Mouse (Mus musculus) spleen, embryonic (tissue): ENCODE data around the gene Mrtfb.
"Not testable (repeated sequence)": the region's sequence is repeated elsewhere in the genome, so short reads cannot be mapped to it uniquely, and the experiment has no call there.

Source experiments
- CTCF ChIA-PET: fragments of 350-600 bp; sonication (Branson Sonifier 250); formaldehyde crosslinking; loops from one replicate; lab custom pipeline; 2022; lab: Charles Lee

The Mrtfb gene

DNA sequence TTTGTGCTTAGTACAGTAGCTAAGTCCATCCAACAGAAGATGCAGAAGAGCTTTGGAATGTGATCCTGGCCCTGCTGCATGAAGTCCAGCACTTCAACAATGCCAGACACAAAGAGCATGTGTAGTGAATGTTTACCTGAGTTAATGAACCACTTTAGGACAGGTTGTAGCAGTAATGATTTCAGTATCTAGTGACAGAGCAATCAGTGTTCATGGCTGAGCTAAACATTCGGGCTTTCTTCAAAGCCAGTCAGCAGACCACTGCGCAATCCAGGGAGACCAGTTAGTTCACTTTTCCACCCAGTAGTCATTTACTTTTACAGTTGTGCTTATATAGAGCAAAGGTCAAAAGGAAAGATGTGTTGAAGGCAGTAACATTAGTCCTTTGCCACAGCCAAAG lies 20.0 kb downstream of the Mrtfb start:
- CTCF ChIA-PET, result no interaction called here

DNA sequence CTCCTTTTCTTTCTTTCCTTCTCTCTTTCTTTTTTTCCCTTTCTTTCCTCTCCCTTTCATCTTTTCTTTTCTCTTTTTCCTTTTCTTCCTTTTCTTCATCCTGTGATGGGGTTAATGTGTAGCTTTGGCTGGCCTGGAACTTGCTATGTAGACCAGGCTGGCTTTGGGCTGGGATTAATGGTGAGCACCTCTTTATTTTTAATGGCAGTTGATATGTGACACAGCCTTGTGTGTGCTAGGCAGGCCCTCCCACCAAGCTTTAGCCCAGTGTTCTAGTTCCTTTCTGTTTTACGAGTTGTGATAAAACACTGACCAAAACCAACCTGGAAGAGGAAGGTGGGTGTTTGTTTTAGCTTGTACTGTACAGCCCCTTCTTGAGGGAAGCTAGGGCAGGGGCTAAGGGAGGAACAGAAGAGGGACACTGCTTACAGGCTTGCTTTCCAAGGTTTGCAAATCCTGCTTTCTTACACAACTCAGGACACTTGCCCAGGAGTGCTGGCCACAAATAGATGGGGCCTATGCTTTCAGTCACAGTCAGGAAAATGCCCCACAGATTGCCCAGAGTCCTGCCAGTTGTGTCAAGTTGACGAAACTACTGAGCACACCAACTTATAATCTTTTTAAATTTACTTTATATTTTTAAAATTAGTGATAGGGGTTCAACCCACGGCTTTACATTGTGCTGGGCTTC lies 20.6 kb downstream of the Mrtfb start:
- CTCF ChIA-PET, result no interaction called here

DNA sequence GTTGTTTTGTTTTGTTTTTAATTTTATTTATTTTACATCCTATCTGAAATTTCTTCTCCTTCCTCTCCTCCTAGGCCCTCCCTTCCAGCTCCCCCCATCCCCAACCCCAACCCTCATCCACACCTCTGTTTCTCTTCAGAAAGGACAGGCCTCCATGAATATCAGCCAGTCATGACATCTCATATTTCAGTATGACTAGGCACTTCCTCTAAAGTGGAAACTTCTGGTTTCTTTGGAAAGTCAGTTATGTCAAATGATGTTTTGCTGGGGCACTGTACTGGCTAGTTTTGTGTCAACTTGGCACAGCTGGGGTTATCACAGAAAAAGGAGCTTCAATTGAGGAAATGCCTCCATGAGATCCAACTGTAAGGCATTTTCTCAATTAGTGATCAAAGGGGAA lies 30.1 kb downstream of the Mrtfb start:
- CTCF ChIA-PET, result not testable (repeated sequence)

DNA sequence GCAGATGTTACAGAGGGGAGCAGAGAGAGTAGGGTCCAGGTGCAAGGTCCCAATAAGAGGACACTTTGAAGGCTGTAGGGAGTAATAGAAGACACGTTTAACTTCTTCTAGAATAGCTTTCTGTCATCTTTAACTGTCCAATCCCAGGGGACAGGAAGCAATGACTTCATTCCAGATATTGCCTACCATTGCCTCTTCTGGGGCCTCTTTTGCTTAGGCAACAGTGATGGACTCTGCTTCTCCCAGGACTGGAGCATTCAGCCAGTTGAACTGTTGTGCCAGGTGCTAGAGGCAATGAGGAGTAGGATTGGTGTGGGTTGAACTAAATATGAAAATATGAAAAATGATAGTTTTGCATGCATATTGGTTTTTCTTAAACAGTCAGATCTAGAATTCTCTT lies 41.6 kb downstream of the Mrtfb start:
- CTCF ChIA-PET, result no interaction called here

DNA sequence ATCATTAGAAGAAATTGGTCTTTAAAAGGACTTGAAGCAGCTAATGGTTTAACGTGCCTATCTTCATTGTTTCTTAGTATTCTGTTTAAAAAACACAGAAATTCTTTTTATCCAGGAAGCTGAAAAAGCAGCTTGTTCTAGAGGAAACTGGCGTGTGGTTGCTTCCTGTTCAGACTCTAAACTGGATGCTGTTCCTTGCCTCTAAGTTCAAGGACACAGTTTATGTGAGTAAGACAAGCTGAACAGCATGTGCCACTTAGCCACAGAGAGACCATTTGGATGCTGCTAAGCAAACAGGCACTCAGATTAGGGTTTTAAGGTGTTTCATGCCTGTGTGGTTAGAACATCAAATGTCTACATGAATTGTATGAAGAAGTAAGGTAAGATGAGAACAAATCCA lies 42.7 kb downstream of the Mrtfb start:
- CTCF ChIA-PET, result no interaction called here

DNA sequence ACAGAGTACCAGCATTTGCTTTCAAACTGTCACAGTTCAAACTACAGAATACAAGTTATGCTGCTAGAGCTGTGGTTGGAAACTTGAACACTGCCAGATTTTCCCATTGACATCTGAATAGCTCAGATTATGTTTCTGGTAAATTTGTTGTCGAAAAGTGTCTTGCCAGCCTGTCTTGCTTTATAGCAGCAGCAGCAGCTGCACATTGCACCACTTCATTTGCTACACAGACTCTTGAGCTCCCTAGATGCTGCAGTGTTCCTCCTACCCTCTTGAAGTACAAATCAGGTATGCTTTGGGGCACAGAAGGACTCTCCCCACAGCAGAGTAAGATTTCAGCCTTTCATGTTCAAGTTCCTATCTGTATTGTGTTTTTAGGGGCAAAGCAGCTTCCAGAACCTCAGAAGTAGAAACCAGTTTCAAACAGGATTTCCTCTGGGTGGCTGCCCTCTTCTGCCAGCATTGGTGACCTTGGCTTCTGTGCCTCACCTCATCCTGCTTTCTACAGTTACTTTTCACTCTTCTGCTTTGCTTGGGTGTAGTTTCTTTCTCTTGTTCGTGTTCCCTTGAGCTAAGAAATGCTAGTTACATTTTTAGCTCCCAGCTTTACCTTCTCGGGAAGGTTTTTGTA lies 49.9 kb downstream of the Mrtfb start:
- CTCF ChIA-PET, result no interaction called here

DNA sequence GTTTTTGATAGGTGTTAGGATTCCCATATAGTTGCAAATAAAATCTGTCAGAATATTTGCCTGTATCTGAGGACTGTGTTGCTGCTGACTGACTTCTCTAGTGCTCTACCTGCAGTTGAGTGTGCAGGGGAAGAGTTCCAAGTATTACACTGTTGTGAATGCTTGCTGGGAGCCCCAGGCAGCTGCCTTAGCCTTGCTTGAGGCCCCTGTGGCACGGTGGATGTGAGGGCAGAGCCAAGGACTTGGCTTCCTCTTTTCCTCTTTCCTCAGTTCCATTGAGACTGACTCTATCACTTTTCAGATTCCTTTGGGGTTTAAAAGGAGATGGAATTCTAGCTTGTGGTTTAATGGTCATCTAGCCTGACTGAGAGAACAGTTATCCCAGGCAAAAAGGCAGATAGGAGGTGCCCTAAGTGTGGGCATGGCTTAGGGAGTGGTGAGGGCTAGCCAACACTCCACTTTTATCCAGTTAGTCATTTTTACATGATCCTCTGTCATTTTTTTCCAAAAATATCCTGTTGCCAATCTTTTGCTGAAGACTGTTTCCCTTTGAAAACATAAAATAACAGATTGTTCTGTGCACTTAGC lies 53.9 kb downstream of the Mrtfb start:
- CTCF ChIA-PET, result no interaction called here

DNA sequence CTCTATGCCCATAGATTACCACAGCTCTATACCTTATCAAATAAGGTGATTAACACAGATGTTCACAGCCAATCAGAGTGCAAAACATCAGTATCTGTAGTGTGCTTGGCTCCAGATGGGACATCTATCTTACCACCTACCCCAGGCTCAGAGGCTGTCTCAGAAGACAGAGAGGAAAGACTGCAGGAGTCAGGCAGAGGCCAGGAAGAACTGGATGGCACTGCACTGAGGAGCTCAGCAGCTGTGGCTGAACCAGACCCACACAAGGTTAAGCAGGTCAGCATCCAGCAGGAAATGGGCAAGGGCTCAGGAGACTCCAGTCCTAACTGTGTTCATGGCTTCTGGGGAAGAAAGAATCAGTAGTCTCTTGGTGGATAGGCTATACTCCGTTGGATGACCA lies 55.1 kb downstream of the Mrtfb start:
- CTCF ChIA-PET, result interaction anchor here (0.6 kb wide), 1 partner anchor 1170 kb away, joined by 3 read pairs; no protein-coding TSS in a partner anchor

DNA sequence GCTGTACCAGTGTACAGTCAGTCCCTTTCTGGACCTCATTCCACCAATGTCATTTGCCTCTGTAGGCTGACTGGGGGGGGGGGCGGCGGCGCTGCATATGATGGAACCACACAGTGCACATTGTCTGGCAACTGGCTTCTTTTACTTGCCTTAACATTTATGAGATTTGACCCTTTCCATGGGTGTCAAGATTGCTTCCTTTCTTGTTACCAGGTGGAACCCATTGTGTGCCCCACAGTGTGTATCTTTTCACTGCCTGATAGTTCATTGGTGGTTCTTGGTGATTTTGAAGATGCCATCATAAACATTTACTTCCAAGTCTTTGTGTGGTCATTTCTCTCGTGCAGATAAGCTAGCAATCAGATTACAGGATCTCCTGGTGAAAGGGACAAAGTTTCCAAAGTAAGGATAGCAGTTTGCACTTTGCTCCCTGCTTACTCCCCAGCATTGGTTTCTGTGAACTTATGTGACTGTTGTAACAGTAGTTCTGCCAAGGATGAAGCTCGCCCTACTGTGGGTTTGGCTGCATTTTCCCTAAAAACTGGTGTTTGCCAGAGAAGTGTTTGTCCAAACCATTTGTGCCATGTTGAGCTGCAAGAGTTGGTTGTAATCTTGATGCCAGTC lies 56.9 kb downstream of the Mrtfb start:
- CTCF ChIA-PET, result no interaction called here

DNA sequence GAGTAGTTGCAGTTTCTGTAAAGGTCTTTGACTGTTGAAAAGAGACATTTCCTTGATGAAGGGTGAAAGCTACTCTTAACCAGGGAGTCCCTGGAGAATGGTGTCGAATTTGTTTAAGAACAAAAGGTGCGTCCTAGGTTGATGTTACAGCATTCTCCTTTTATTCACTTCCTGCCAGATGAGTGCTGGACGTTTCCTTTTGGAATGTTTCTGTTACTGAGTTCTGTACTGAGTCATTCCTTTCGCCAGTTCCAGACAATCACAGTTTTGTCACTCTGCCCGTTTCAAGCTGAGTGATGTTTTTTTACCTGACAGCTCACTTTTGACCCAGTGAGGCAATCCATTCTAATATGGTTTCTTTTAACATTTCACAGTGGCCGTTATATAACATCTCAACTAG lies 67.5 kb downstream of the Mrtfb start:
- CTCF ChIA-PET, result no interaction called here

DNA sequence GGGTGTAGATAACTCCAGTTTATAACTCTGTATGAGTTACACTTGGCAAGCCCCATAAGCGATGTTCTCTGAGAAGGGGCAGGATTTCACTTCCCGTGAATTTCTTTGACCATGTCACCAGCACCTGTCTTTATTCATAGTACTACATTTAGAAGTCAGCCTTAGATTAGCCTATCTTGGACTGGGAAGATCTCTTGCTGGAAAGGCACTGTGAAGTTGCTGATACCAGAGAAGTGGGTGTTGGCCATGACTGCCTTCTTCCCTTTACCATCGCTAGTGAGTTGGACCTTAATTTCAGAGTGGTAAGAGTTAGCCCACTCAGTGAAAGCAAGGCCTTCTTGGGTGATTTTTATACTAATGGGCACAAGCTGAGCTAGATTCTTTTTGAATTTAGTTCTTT lies 70.3 kb downstream of the Mrtfb start:
- CTCF ChIA-PET, result no interaction called here

DNA sequence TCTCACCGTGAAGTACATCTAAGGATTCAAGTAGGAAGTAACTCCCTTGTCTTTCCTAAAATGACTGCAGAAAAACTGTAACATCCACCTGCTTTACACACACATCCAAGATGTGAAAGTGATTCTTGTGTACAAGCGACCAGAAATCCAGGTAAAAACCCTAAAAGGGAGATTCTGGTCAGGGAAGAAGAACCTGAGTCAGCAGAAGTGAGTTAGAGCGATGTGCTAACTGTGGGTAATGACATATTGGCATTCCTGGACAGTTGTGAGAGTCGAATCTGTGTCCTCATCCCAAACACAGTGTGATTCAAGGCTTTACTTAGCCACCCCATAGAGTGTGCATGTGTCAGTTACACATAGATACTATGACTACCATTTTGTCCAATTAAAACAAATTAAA lies 72.4 kb downstream of the Mrtfb start:
- CTCF ChIA-PET, result no interaction called here

DNA sequence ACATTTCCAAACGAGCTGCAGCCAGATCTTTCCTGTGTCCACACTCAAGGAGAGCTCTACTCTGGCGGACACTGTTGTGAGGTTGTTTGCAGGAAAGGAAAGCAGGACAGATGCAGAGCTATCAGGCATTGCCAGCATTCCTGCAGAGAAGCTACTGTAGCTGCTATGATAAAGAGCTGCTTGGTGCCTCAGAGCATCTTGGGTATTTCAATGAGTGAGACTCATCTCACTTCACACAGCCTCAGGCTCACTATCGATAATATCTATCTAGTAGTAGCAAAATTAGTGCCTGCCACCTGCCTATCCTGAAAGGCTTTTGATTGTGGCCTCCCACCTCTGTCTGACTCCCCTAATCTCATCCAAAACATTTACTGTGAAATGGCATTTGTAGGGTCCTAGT lies 73.4 kb downstream of the Mrtfb start:
- CTCF ChIA-PET, result no interaction called here

DNA sequence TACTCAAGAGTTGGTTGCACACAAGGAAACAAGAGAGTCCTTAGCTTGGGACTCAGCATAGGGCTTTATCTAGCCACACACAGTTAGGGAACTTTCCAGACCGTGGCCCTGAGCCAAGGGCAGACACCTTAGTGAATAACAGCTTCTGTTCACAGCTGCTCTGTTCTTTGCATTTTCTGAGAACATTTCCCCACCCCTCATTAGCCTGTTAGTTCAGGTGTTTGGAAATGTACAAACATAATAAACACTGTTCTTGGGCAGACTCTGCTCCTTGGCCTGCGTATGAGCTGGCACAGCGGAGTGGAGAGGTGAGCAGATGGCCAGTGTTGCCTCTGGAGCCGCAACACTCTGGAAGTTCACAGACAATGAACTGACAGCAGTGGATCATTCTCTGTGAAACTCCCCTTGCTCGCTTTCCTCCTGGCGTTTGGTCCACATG lies 74.0 kb downstream of the Mrtfb start:
- CTCF ChIA-PET, result no interaction called here

DNA sequence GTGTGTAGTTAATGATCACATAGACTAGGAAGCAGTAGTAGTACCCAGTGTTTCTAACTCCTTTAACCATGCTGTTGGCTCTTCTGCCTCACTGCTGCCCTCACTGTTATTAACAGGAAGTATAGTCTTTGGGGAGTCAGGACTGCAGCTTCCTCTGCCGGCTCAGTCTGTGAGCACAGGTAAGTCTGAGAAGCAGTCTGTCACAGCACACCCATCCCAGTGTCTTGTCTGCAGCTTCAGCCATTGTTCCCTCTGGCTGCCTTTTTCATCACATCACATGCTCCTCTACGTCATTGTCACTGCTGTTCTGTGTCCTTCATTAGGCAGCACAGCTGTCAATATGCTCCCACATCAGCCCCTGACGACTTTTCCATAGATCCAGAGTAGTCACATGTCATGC lies 75.6 kb downstream of the Mrtfb start:
- CTCF ChIA-PET, result no interaction called here

DNA sequence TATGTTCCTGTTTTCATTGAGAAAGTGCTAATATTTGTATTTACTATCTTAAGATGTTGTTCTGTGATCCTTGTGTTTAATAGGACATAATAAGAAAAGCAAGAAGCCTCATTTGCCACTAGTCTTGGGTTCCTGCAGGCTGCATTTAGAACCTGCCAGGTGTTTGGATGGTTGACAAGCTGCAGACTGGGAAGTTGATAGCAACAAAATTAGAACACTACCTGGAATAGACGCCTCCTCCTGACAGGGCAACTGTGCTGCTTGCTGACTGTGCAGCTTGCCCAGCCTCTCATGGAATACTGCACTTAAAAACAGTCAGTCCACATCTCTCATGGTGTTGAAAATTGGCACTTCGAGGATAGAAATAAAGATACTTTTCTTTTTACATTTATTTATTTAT lies 76.3 kb downstream of the Mrtfb start:
- CTCF ChIA-PET, result no interaction called here

DNA sequence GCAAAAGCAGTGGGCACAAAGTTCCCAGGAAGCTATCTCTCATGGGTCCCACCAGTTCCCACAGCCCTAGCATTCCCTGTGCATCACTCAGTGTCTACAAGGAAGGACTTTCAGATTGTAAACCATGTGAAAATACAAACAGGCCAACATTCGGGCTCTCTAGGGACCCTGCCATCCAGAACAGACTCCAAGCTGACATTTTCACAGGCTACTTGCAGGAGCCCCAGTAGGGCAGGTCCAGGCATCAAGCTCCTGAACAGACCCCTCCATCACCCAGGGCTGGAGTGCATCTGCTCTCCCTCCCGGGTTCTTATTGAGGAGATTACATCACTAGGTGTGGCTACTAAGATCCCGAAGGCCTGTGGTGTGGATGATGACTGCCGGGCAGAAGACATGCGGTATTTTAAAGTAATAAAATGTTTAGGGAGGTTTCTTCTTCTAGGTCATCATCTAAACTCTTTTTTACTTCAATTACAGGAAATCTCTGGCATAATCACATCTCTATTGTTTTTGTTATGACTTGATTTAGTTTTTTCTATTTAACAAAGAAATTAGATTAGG lies 77.6 kb downstream of the Mrtfb start:
- CTCF ChIA-PET, result no interaction called here

DNA sequence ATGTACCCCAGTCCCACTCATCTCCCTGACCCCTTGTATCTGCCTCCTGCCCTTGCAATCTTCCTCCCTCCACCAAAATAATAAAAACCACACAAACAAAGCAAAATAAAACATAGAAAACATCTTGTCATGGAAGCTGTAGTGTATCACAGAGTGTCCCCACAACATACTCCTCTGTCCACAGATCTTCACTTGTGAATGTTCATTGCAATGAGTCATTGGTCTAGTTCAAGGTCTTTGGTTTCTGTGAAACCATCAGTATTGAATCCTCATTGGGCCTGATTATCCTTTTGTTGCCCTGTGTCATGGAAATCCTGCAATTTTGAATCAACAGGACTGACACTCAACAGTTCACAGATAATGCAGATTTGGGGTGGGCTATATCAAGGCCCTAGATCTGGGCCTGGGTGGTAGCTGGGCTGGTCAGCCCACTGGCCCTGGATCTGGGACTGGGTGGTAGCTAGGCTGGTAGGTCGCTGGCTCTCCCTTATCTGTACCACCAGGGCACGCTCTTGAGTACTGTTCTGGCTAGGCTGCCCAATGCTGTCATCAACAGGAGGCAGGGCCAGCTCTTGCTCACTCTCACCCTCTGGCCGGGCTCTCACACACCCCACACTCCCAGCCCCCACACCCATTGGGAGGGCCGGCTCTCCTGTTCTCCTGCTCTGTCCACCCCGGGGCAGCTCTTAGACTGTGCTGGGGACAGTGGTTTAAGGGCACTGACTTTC lies 80.4 kb downstream of the Mrtfb start:
- CTCF ChIA-PET, result no interaction called here

DNA sequence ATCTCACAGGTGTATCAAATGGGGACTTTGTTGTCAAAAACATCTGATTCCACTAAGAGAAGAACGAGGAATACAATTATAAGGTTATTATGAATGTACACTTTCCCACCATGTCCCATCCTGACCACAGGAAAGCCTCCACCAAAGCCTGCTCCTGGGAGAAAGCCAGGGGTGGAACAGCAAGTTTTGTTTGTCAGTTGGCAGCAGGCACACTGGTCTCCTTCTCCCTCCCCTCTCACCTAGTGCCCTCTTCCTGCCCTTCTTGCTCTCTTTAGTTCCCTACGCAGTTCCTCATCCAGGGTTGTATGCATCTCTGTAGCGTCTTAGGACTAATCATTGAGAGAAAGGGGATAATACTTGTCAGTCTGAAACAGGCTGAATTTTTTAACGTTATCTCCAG lies 81.8 kb downstream of the Mrtfb start:
- CTCF ChIA-PET, result no interaction called here

DNA sequence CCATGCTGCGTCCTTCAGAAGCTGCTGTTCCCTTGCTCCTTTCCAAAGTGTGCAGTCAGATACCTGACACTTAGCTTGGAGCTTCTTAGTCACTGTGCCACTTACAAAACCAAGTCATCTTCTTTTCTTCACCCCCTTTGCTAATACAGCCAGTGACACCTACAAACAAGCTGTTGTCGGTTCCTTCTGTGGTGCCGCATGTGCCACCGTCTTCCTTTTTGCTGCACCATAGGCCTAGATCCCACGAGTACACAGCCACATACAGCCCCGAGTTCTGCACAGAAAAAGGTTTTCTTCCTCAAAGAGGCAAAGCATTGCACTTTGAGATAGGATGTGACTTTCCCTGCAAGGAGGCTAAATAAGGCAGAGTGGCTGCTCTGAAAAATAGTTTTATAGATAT lies 83.2 kb downstream of the Mrtfb start:
- CTCF ChIA-PET, result no interaction called here

DNA sequence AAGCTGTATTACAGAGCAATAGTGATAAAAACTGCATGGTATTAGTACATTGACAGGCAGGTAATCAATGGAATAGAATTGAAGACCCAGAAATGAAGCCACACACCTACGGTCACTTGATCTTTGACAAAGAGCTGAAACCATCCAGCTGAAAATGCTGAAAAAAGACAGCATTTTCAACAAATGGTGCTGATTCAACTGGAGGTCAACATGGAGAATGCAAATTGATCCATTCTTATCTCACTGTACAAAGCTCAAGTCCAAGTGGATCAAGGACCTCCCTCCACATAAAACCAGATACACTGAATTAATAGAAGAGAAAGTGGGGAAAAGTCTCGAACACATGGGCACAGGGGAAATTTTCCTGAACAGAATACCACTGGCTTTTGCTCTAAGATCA lies 89.5 kb downstream of the Mrtfb start:
- CTCF ChIA-PET, result not testable (repeated sequence)

DNA sequence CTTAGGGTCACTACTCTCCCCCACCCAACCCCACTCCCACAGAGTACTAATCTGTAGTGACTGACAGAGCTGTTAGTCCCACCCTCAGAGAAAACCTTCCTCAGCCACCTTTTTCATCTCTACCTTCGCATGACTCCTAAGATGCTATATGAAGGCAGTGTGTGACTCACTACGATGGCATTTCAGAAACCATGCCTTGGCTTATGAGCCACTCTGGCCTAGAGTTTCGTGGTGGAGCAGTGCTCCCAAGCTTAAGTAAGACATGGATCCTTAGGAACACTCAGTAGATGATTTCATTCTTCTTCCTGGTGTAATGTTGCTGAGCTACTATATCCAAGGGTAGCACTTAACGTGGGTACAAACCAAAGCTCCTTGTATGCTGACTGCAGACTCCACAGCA lies 94.4 kb downstream of the Mrtfb start:
- CTCF ChIA-PET, result no interaction called here
